Mouse (Mus musculus) adrenal gland, adult 2 months (tissue): ENCODE results near the gene Sost. TPM values are rescaled to one million over a fixed set of nuclear protein-coding genes. Genes with fewer than 3 reads are reported as not detected.

Source experiments
- DNase-seq: peaks from one replicate; pipeline ENCODE4 v3.0.0; 2021
- polyA plus RNA-seq: library from polyadenylated mRNA; depleted of rRNA; stranded (reverse); fragments of >200 nt; gene quantifications from 2 replicates; pipeline ENCODE4 v1.2.3, GENCODE M21; 2012; rRNA removed
- total RNA-seq, 2 experiments: library from RNA; stranded (reverse); gene quantifications; 2 replicates each; pipeline ENCODE4 v1.2.3; 2021

The Sost gene
- total and polyA plus RNA-seq, 3 experiments, result 0.39 TPM; not detected in 2

GRCm38 (mm10) chr11:101946525-101946924 lies 20.3 kb downstream of the Sost start:
- no peak for DNase-seq

DNA sequence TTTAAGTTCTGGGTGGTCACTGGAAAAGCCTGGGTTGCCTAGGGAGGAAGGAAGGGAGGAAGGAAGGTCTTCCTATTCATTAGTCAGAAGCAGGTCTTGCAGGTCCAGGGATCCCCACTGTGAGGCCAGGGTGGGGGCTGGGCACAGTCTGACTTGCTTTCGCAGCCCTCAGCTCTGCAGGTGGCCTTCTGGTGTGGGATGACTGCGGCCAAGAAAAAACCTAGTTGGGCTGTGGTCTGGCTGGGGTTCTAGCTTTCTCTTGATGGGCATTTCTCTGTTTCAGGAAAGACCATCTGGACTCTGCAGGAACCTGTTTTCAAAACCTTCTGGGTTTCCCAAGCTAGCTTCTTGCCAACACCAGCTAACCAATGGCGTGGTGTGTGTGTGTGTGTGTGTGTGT lies 23.8 kb downstream of the Sost start:
- DNase-seq, result no peak

DNA sequence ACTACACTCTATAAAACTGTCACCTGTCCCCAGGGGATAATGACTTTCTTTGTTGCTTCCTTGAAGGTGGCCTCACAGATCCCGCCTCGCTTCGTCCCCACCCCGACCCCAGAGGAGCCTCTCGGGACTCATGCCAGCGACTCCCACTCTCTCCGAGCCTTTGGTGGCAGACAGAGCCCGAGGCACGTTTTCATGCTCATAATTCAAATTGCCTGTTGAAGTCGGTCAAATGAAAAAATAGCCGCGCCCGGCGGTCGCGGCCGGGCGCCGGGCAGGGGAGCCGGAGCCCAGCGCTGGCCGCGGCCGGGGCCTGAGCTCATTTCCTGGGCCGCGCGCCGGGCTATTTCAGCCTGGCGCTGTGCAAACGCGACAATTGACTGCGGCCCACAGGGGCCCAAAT lies 29.7 kb downstream of the Sost start:
- peak; percentile 50 for DNase-seq

- DNase-seq, result no peak
These were observed 30.4 kb downstream of the Sost start for GRCm38 (mm10) chr11:101936421-101936820.

DNA sequence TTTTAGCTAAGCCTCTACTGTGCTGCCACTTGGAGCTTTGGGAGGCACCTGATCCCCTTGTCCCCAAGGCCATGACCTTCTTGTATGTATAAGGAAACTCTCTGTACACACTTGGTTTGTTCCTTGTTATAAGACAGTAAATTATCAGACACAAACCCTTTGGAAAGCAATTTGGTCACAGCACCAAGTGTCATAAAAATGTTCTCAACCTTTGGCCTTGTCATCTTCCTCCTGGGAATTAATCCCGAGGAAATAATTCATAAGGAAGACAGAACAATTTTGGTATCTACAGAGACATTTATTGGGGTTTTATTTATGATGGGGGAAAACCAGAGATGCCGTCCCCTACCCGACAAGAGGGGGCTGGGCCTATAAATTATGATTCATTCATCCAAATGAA lies 31.1 kb downstream of the Sost start:
- DNase-seq, result no peak

- no peak for DNase-seq
These were observed 34.8 kb downstream of the Sost start for GRCm38 (mm10) chr11:101931978-101932377.

GRCm38 (mm10) chr11:101928030-101928762 lies 38.6 kb downstream of the Sost start:
- peak; percentile 94 for DNase-seq

DNA sequence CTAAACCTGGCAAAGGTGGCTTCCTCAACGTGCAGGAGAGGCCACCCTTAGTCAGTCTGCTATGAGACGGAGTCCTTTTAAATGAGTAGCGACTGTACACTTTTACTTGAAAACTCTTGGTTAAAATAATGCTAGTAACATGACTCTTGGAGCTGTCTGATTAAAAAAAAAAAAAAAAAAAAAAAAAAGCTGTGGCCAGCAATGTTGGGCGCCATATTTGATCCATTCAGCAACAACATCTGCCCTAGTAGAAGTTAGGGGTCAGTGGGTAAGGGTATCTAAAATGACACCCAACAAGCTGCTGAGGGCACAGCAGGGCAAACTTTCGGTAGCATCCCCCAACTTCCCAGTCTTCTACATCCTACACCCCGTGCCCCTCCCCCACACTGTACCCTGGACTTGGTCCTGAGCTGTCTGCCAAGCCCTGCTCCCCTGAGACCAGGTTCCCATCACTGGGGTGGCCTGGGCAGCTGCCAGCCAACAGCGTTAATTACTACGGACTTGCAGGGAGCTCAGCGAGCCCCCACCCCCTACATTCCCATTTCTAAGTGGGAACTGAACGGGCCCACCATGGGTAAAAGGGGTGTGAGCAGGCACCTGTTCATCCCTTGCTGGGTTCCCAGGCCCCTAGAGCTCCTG lies 39.7 kb downstream of the Sost start:
- DNase-seq, result peak; percentile 25

DNA sequence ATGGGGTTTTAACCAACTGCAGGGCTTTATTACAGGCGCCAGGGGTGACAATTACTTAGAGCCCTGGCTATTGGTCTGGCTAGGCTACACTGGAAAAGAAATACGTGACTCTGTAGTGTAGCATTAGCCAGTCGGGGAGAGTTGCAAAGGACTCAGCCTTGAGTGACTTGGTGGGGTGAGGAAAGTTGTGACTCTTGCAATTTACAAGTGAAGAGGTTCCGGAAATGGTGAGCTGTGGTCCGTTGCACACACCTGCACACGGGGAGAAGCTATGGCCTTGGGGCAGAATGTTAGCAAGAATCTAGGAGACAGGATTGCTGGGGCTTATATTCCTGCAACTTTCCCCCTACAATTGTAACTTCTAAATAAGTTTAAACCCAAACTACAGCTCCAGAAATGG lies 41.2 kb downstream of the Sost start:
- no peak for DNase-seq

GRCm38 (mm10) chr11:101924441-101924976 lies 42.3 kb downstream of the Sost start:
- DNase-seq, result no peak

DNA sequence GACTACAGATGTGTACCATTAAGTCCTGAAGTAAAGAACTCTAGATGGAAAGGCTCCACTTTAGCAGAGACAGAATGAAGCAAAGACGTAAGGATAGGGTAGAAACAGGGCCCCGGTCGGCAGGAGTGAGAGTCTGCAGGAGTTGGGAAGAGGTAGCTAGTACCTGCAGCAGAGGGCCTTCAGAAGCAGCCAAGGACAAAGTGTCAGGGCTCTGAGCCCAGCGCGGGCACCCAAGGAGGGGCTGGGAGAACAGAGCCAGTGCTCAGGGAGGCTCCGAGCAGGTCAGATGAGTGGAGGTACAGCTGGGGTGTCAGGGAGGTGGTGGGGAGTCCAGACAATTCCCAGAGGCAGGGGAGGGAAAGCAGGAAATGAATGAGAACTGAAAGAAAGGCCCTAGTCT lies 42.8 kb downstream of the Sost start:
- no peak for DNase-seq

GRCm38 (mm10) chr11:101921361-101921952 lies 45.4 kb downstream of the Sost start:
- DNase-seq, result no peak

GRCm38 (mm10) chr11:101919660-101920059 lies 47.2 kb downstream of the Sost start:
- peak; percentile 78 for DNase-seq

DNA sequence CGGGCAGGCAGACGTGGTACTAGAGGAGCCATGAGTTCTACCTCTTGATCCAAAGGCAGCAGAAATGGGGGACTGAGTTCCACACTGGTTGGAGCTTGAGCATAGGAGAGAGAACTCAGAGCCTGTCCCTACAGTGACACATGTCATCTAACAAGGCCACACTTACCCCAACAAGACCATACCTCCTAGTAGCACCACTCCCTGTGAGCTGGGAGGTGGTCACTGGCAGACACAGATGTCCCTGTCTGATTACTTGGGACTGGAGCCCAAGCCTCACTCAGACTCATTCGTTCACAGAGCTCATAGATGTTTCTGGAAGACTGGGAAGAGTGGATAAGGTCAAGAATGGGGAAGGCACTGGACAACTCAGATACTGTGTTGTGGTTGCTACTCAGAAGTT lies 48.2 kb downstream of the Sost start:
- no peak for DNase-seq

GRCm38 (mm10) chr11:101916772-101917171 lies 50.0 kb downstream of the Sost start:
- DNase-seq, result no peak

GRCm38 (mm10) chr11:101913591-101913990 lies 53.2 kb downstream of the Sost start:
- no peak for DNase-seq

Other genes with a start within 250 kb of the Sost start
- gene Dhx8, start 234.1 kb downstream of the Sost start, total RNA-seq, result 10 to 100 TPM; 25.0 to 28.6 TPM
- gene Dhx8, start 234.1 kb downstream of the Sost start, polyA plus RNA-seq, result 4.9 and 5.8 TPM in 2 replicates
- 1 to 10 TPM in 1 of 2 experiments, under 1 TPM in 1; 0.58 to 1.9 TPM for gene Etv4, start 181.6 kb downstream of the Sost start, total RNA-seq
- 3.4 and 4.7 TPM in 2 replicates for gene Etv4, start 181.6 kb downstream of the Sost start, polyA plus RNA-seq
- gene Meox1, start 72.6 kb downstream of the Sost start, total RNA-seq, result 1 to 10 TPM; 1.4 to 5.3 TPM
- 0.57 and 1.2 TPM in 2 replicates for gene Meox1, start 72.6 kb downstream of the Sost start, polyA plus RNA-seq
- gene Cfap97d1, start 17.3 kb upstream of the Sost start, total RNA-seq, result not detected
- not detected in 2 replicates for gene Cfap97d1, start 17.3 kb upstream of the Sost start, polyA plus RNA-seq
- 100 to 1,000 TPM in 1 of 2 experiments, 10 to 100 TPM in 1; 89.8 to 151 TPM for gene Dusp3, start 20.0 kb upstream of the Sost start, total RNA-seq
- 189 and 210 TPM in 2 replicates for gene Dusp3, start 20.0 kb upstream of the Sost start, polyA plus RNA-seq
- gene Mpp3, start 61.4 kb upstream of the Sost start, total RNA-seq, result 10 to 100 TPM in 1 of 2 experiments, 1 to 10 TPM in 1; 7.8 to 13.5 TPM
- 12.1 and 16.9 TPM in 2 replicates for gene Mpp3, start 61.4 kb upstream of the Sost start, polyA plus RNA-seq
- gene Cd300lg, start 74.5 kb upstream of the Sost start, total RNA-seq, result 10 to 100 TPM; 28.1 to 58.7 TPM
- 44.3 and 60.6 TPM in 2 replicates for gene Cd300lg, start 74.5 kb upstream of the Sost start, polyA plus RNA-seq
- 10 to 100 TPM in 1 of 2 experiments, 1 to 10 TPM in 1; 9.8 to 12.3 TPM for gene Mpp2, start 121.5 kb upstream of the Sost start, total RNA-seq
- gene Mpp2, start 121.5 kb upstream of the Sost start, polyA plus RNA-seq, result 14.4 and 17.5 TPM in 2 replicates
- gene Ppy, start 134.3 kb upstream of the Sost start, total RNA-seq, result not detected
- gene Ppy, start 134.3 kb upstream of the Sost start, polyA plus RNA-seq, result not detected in 2 replicates
- not detected for gene Pyy, start 140.8 kb upstream of the Sost start, total RNA-seq
- gene Pyy, start 140.8 kb upstream of the Sost start, polyA plus RNA-seq, result not detected in 2 replicates
- 1 to 10 TPM in 1 of 2 experiments, under 1 TPM in 1; 0.29 to 1.8 TPM for gene Nags, start 178.5 kb upstream of the Sost start, total RNA-seq
- 0.34 and 1.1 TPM in 2 replicates for gene Nags, start 178.5 kb upstream of the Sost start, polyA plus RNA-seq
- gene Tmem101, start 189.4 kb upstream of the Sost start, total RNA-seq, result 10 to 100 TPM in 1 of 2 experiments, 1 to 10 TPM in 1; 7.9 to 16.5 TPM
- 23.9 and 26.8 TPM in 2 replicates for gene Tmem101, start 189.4 kb upstream of the Sost start, polyA plus RNA-seq
- gene Lsm12, start 218.3 kb upstream of the Sost start, total RNA-seq, result 100 to 1,000 TPM in 1 of 2 experiments, 10 to 100 TPM in 1; 82.6 to 108 TPM
- gene Lsm12, start 218.3 kb upstream of the Sost start, polyA plus RNA-seq, result 35.8 and 40.1 TPM in 2 replicates
- 100 to 1,000 TPM; 140 to 149 TPM for gene G6pc3, start 222.6 kb upstream of the Sost start, total RNA-seq
- 254 and 297 TPM in 2 replicates for gene G6pc3, start 222.6 kb upstream of the Sost start, polyA plus RNA-seq